In the genomic region with DNA sequence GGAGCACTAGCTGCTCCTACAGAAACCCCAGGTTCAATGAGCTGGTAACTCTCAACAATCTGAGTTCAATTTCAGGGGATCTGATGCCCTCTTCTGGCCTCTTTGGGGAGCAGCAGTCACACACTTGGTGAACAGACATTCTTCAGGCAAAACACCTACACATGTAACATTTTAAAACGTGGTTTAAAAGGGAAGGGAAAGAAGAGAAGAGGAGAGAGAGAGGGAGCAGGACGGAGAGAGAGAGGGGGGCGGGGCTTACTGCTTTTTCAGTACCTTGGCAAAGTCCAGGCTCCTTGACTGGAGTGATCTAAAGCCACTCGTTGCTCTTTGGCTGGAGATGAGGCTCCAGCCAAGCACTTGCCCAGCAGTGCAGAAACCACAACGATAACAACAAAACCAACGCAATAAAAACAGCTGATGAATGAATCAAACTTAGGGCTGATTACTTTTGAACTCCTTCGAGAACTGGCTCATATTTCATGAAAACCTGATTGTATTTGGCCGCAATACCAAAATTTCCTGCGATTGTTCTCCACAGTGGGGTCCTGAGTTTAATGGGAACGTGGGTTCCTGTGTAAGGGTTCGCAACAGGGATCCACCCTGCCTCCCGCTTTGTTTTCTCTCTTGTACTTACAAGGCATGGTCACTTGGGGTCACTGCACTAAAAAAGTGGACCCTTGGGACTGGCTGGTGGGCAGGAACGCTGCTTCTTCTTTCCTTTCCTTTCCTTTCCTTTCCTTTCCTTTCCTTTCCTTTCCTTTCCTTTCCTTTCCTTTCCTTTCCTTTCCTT, we compare ENCODE assay signal across 8 mouse cellular contexts. TPM values are rescaled to one million over a fixed set of nuclear protein-coding genes. Genes with fewer than 3 reads are reported as not detected.
DNase-seq lines count a peak whose midpoint lies in the region; ATAC-seq lines count a peak whose summit lies in the region.

No protein-coding gene starts in this region.

- no peaks in the 10 kb centered on the region for H3K36me3 ChIP-seq in heart, embryonic 13.5 days
- H3K36me3 ChIP-seq in liver, embryonic 15.5 days (replicated peaks): no peaks in the 10 kb centered on the region

- peak overlapping the region; percentile 33 for H3K4me2 ChIP-seq in heart, embryonic 13.5 days
- peak overlapping the region; percentile 58 for H3K4me2 ChIP-seq in liver, embryonic 15.5 days

- H3K27ac ChIP-seq in heart, embryonic 13.5 days (replicated peaks): no peak overlapping the region
- H3K27ac ChIP-seq in liver, embryonic 15.5 days (replicated peaks): 0 out of 2 replicates have a peak overlapping the region, but pooled peaks have one; percentile 33

- peaks cover 22% of the 10 kb centered on the region for H3K4me1 ChIP-seq in heart, embryonic 13.5 days
- H3K4me1 ChIP-seq in liver, embryonic 15.5 days (replicated peaks): peaks cover 37% of the 10 kb centered on the region

- H3K9ac ChIP-seq in heart, embryonic 13.5 days: no peak overlapping the region
- H3K9ac ChIP-seq in liver, embryonic 15.5 days: no peak overlapping the region

- intact Hi-C loops in left cerebral cortex, postnatal 25 days (cut with DNase I): no loop called here

- no peak for ATAC-seq in CD4-positive, CD25-positive, alpha-beta regulatory T cell, adult 4 months
- no peak for ATAC-seq in heart, embryonic 13.5 days (ENCODE audit: extremely low read depth, insufficient number of reproducible peaks, low FRiP score, low TSS enrichment)
- 0 out of 2 replicates have a peak, but pooled peaks have one; percentile 23 for ATAC-seq in liver, embryonic 15.5 days (ENCODE audit: insufficient read depth)

- 50% methylated on average over 13 of the region's 13 CpGs for WGBS in heart, embryonic 13.5 days
- WGBS in liver, embryonic 15.5 days (ENCODE audit: insufficient replicate concordance): 22% methylated on average over 13 of the region's 13 CpGs

- DNase-seq in CD4-positive, CD25-positive, alpha-beta regulatory T cell, adult 2 months (ENCODE audit: low read depth, low spot score): peak; percentile 45
- DNase-seq in ES-CJ7 (ENCODE audit: low read depth, low spot score): peak; percentile 71
- no peak for DNase-seq in layer of hippocampus, postnatal 10 days (ENCODE audit: low spot score in 2 of 2)
- DNase-seq in left cerebral cortex, postnatal 25 days (ENCODE audit: low spot score in 2 of 2): no peak
- no peak for DNase-seq in ovary, postnatal 10 days (ENCODE audit: low spot score)

- no peak overlapping the region for H3K4me3 ChIP-seq in heart, embryonic 13.5 days
- H3K4me3 ChIP-seq in liver, embryonic 15.5 days (replicated peaks): peak overlapping the region; percentile 23

- H3K9me3 ChIP-seq in heart, embryonic 13.5 days: peaks cover 3% of the 10 kb centered on the region; the same call in 1 of the 2 replicates
- H3K9me3 ChIP-seq in liver, embryonic 15.5 days (replicated peaks): no peaks in the 10 kb centered on the region

- peaks cover 26% of the 10 kb centered on the region for H3K27me3 ChIP-seq in heart, embryonic 13.5 days (replicated peaks)
- peaks cover 8% of the 10 kb centered on the region; the same call in 1 of the 2 replicates for H3K27me3 ChIP-seq in liver, embryonic 15.5 days

RNA-seq across cellular contexts. Expression of gene Exoc6, which starts 6.5 kb away (rescaled TPM):
- 10 to 100 TPM; 33.3 to 41.4 TPM for polyA plus RNA-seq in CD4-positive, CD25-positive, alpha-beta regulatory T cell, adult 4 months (2017; shearing (Covaris generic))
- 17.2 and 18.1 TPM in 2 replicates for polyA plus RNA-seq in heart, embryonic 13.5 days (2015; fragmentation: Nextera tagmentation; extraction: Ambion mirVana)
- 27.2 and 27.5 TPM in 2 replicates for polyA plus RNA-seq in liver, embryonic 15.5 days (2015; fragmentation: Nextera tagmentation; extraction: Ambion mirVana)
- total RNA-seq in layer of hippocampus, postnatal 10 days (2021): 10 to 100 TPM; 54.9 to 59.6 TPM
- total RNA-seq in left cerebral cortex, postnatal 25 days (2021): 10 to 100 TPM; 42.6 to 43.1 TPM

Comparison
In these comparisons a context has a peak if more than half of its experiments do, and no peak if none do; other contexts are left out.
1. DNase-seq: peak in CD4-positive, CD25-positive, alpha-beta regulatory T cell, adult 2 months (single experiment) and ES-CJ7 (single experiment); none in layer of hippocampus, postnatal 10 days (0 of 2), left cerebral cortex, postnatal 25 days (0 of 2) and ovary, postnatal 10 days (single experiment).